Mouse (Mus musculus): Measurements from ENCODE around the gene Utrn. TPM values are rescaled to one million over a fixed set of nuclear protein-coding genes. Genes with fewer than 3 reads are reported as not detected.

The Utrn gene
- total RNA-seq, 2 experiments from 2014 or later, result 37.1 to 44.7 TPM

DNA sequence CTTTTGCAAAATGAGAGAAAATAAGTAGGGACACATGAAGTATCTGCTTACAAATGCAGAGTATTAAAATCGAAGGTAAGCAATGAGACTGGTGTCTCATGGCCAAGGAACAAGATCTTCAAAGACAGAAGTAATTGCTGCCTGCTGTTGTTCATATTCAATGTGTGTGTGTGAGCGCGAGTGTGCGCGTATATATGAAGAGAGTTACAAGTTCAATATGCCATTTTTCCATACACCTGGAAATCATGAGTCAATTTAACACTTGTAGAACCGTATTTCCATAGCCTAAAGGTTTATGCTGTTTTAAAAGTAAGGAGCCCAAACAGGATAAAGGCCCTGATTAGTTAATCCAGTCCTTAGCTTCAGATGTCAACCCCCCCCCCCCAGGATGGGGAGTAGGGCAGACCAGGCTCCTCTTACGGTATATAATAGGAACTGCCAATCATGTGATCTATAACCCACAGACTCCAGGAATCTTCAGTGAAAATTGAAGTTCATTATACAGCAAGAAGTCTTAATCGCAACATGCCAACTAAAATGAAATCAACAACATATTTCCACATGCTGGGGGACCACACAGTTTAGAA is 293.2 kb downstream of the Utrn start:
- intact Hi-C loops (cut with DNase I; ENCODE audit: low total_unique reads), result no loop called here
- DNase-seq, result no peak

GRCm38 (mm10) chr10:12574760-12575159 is 294.4 kb downstream of the Utrn start:
- no peak for DNase-seq

GRCm38 (mm10) chr10:12573601-12574000 is 295.6 kb downstream of the Utrn start:
- peak; percentile 13 for DNase-seq
- intact Hi-C loops (cut with DNase I; ENCODE audit: low total_unique reads), result no loop called here

More at GRCm38 (mm10) chr10:12574760-12575159, 294.4 kb downstream of the Utrn start:
- intact Hi-C loops (cut with DNase I; ENCODE audit: low total_unique reads), result no loop called here

GRCm38 (mm10) chr10:12572759-12573158 is 296.4 kb downstream of the Utrn start:
- DNase-seq, result no peak
- intact Hi-C loops (cut with DNase I; ENCODE audit: low total_unique reads), result no loop called here

GRCm38 (mm10) chr10:12564425-12564824 is 304.7 kb downstream of the Utrn start:
- no peak for DNase-seq
- intact Hi-C loops (cut with DNase I; ENCODE audit: low total_unique reads), result no loop called here

DNA sequence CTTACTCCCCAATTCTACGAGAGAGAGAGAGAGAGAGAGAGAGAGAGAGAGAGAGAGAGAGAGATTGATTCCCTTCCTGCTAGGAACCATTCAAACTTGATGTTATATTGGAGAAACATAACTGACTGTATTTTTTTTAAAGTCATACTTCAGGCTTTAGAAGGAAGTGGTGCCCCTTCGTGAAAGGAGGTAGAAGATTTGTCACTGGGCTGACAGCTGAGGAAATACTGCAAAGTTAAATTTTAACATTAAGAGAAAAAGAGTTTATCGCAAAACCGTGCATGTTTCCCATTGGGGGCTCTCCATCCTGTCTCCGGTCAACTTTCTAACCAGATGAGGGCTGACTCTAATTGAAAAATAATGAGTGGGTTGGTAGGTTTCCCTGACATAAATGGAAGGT is 310.4 kb downstream of the Utrn start:
- DNase-seq, result no peak
- intact Hi-C loops (cut with DNase I; ENCODE audit: low total_unique reads), result no loop called here

- no peak for DNase-seq
- intact Hi-C loops (cut with DNase I; ENCODE audit: low total_unique reads), result no loop called here
Observed at GRCm38 (mm10) chr10:12554090-12554718, 315.0 kb downstream of the Utrn start.

DNA sequence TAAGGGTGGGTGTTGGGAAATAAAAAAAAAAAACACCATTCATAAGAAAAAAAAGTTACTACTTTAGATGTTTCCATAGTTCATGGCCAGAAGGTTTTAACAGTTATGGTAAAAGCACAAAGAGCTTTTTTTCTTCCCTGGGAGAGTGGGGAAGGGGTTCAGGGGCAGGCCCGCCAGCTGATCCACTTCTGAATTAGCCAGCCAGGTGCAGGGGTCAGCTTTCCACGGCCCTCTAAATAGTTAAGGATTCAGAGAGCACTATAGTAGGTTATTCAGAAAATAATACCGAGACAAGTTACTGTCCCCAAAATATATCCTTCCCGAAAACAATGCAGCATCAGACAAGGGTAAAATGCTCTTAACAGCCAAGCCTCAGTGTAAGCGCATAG is 316.3 kb downstream of the Utrn start:
- DNase-seq, result no peak
- intact Hi-C loops (cut with DNase I; ENCODE audit: low total_unique reads), result no loop called here

DNA sequence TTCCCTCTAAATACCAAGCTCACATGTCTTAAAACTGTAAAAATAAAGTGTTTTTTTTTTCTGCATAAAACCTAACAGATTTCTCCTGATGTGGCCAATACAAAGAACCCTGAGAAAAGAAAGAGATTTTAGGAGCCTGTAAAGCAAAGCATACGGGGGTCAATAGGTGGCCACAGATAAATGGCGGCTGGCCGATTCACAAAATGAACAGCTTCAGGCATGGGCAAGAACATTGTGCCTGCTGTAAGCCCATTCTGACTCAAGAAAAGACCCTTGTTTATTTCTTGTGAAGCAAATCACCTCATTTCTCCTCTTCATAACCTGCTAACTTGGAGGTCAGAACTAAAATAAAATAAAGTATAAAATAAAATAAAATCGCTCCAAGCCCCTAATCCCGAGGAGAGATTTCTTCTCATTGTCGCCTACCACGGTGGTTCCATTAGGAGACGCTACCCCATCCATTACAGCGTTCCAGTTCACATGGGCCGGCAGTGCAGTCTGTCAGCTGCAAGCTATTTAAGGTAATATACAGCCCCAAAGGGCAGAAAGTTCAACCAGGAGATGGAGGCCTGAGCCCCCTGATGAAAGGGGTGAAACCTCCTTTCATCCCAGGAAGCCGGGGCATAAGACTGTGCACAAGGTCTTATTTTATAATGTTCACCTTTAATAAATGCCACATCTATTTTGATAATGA is 316.8 kb downstream of the Utrn start:
- DNase-seq, result no peak
- intact Hi-C loops (cut with DNase I; ENCODE audit: low total_unique reads), result no loop called here

DNA sequence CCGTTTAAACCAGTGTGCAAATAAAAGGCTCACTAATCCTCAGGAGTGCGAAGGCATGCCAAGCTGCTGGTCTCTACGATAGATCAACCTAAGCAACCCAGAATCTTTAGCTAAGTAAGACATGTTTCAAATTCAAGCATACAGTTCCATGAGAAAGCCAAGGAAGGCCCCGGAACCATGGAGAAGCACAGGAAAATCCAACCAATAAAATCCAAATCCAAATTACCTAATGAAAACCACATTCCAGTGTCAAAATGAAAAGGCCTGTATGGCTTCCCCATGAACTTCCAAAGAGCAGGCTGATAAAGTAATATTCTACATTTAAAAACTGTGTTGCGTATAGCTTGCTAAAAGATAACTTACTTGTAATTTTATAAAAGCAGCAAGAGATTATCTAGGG is 317.4 kb downstream of the Utrn start:
- DNase-seq, result no peak
- intact Hi-C loops (cut with DNase I; ENCODE audit: low total_unique reads), result no loop called here

GRCm38 (mm10) chr10:12549945-12550540 is 319.1 kb downstream of the Utrn start:
- intact Hi-C loops (cut with DNase I; ENCODE audit: low total_unique reads), result no loop called here
- DNase-seq, result no peak

GRCm38 (mm10) chr10:12549261-12549660 is 319.9 kb downstream of the Utrn start:
- DNase-seq, result no peak
- intact Hi-C loops (cut with DNase I; ENCODE audit: low total_unique reads), result no loop called here

DNA sequence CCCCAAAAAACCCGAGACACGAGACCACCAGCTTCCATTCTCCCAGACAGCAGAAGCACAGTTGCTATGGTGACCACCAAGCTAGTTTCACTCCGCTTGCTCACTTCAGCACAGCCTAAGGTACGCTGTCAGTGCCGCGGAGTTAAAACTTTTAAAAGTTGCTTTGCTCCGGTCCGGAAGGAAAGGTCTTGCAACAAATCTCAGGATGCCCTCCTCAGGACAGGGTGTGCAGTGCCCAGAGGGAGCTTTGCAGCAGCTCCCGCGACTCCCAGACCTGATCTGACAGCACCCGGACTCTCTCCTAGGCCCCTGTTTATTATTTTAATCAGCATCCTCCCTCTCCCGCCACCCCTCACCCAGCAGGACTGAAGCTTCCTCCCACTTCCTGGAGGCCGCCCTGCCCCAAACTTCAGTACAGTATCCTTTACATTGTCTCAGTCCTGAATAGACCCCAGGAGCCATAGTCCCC is 320.5 kb downstream of the Utrn start:
- intact Hi-C loops (cut with DNase I; ENCODE audit: low total_unique reads), result no loop called here
- peak; percentile 24 for DNase-seq

DNA sequence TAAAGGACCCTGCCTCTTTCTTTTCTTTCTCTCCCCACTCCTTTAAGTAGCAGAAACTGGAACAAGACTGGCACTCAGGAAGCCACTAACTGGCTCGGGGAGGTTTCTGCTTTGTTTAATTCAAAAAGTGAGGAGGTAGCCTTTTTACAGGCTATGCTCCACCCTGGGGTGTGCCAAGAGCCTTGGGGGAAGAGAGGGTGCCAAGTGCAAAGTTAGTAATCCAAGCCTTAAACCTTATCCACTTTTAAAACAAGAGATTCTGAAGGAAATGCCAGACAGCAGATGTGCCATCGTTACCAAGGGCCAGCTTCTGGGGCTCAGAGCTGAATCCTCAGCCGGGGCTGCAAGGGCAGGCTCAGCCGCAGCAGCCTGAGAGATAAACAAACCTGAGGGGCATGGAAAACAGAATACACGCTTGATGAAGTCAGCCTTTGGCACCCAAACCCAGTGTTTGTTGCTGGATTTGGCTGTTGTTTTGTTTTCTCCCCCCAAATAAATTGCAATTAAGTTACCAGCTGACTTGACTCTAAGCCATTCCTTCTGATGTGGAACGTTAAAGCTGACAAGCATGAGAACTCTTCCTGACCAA is 322.0 kb downstream of the Utrn start:
- intact Hi-C loops (cut with DNase I; ENCODE audit: low total_unique reads), result no loop called here

GRCm38 (mm10) chr10:12545440-12545839 is 323.7 kb downstream of the Utrn start:
- no peak for DNase-seq
- intact Hi-C loops (cut with DNase I; ENCODE audit: low total_unique reads), result no loop called here

More for the DNA sequence above, 322.0 kb downstream of the Utrn start:
- DNase-seq, result no peak

- intact Hi-C loops (cut with DNase I; ENCODE audit: low total_unique reads), result no loop called here
- no peak for DNase-seq
Observed at GRCm38 (mm10) chr10:12541757-12542156, 327.4 kb downstream of the Utrn start.

DNA sequence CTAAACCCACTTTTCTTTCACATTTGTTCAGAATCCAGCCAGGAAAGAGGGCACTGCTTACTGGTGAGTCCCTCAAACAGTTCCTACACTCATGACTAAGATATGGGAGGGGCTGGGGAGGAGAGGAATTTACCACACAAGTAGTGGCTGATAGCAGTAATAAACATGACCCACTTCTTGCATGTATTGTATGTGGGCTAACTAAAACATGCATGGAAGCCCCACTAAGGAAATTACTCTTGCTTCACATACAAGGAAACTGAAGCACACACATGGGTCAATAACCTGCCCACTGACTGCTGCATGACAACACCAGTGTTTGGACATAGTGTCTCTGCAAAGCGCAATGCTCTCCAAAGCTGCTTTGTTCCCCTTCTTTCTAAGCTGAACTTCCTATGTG is 333.9 kb downstream of the Utrn start:
- no peak for DNase-seq
- intact Hi-C loops (cut with DNase I; ENCODE audit: low total_unique reads), result no loop called here

DNA sequence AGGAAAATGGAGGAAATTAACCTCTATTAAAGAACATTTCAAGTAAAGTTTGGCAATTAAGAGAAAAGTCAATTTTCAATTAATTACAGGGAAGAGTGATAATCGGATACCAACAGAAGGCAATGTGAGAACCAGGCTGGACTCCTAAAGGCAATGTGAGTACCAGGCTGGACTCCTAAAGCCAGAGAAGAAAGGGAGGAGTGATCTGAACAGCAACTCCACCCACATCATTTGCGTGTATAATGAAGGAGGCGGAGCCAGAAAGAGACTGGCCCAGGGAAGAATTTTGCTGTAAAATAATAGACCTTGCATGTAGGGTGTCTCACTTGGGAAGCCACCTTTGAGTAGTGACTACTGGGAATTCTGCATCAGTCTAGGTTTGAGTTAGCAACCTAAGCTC is 334.4 kb downstream of the Utrn start:
- intact Hi-C loops (cut with DNase I; ENCODE audit: low total_unique reads), result no loop called here

DNA sequence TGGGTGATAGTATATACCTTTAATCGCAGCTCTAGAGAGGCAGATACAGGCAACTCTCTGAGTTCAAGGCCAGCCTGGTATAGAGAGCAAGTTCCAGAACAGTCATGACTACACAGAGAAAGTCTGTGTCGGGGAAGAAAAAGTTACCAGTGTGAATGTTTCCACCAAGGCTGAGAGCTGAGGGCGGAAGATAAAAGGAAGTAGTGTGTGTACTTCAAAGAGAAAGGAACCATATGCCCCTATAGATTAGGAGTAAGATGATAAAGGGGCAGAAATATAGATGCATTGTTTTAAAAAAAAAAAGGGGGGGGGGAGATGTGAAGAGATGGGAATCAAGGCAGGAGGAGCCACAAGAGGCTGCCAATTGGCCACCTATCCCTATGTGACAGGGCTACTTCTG is 334.9 kb downstream of the Utrn start:
- no peak for DNase-seq
- intact Hi-C loops (cut with DNase I; ENCODE audit: low total_unique reads), result no loop called here

More for the DNA sequence above, 334.4 kb downstream of the Utrn start:
- DNase-seq, result no peak

DNA sequence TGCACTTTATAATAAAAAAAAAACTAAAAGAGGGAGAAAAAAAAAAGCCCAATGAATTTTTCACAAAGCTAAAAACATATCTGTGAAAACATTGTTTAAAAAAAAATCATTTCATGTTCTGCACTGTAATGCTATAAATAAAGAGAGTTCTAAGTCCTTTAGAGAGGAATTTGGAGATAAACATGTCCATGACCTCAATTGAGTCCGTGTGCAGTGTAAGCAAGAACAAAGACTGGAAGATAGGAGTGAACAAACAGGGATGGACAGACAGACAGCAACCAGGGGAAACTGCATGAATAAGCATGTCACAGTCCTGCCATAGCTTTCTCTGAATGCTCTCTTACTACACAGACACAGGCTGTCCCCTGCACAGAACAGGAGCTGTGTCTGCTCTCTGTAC is 347.1 kb downstream of the Utrn start:
- no peak for DNase-seq
- intact Hi-C loops (cut with DNase I; ENCODE audit: low total_unique reads), result no loop called here
